Mouse (Mus musculus) brain, embryonic 14.5 days (tissue): ENCODE measurements around the gene Nudt2.

Experiments used
- CTCF ChIP-seq: fragments of 200-500 bp; IDR thresholded peaks from 2 replicates; pipeline ENCODE4 v1.5.1; 2012; ENCODE audit warnings: inconsistent platforms, mild to moderate bottlenecking, moderate library complexity, borderline replicate concordance; ENCODE audit not compliant: insufficient read depth, insufficient read length; ENCODE audit errors: extremely low read depth
- POLR2A ChIP-seq: fragments of 200-500 bp; IDR thresholded peaks from 2 replicates; pipeline ENCODE4 v1.6.1; 2012; ENCODE audit warnings: mild to moderate bottlenecking, inconsistent platforms, borderline replicate concordance; ENCODE audit not compliant: poor library complexity, insufficient read depth, insufficient read length, severe bottlenecking; ENCODE audit errors: extremely low read depth

DNA sequence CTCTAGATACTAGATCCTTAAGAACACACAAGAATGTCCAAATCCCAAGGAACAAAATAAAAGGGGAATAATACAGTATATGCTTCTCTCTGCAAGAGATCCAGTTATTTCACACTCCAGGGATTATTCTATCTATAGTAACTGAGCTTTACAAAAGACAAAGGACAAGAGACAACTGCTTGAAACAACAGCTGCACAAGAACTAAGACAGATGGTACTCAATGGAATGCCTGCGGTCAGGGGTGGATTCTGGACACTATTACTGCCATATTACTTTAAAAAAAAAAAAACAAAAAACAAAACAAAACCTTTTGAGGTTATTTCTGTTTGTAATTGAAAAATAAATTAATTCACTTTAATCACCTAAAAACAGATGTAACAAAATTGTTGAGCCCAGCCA lies 4.3 kb upstream of the Nudt2 start:
- TF ChIP-seq CTCF = no peak
- no peak for TF ChIP-seq POLR2A
